Mouse (Mus musculus): ENCODE measurements around the gene Ctcfl.

DNA sequence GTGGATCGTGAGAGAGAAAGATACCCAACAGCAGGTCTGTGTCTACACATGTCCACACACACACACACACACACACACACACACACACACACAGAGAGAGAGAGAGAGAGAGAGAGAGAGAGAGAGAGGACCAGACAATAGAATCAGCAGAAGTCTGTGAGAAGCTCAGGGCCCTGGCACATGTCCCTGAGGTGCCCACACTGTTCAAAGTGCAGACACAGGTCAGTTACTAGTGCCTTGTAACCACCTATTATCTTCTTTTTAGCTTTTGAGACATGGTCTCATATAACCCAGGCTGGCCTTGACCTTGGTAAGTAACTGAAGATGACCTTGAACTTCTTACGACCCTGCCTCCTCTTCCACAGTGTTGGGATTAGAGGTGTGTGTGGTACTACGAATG, 70.1 kb downstream of the Ctcfl start:
- no peak for TF ChIP-seq CTCF (IDR thresholded peaks at IDR 0.05; ENCODE audit: borderline replicate concordance, insufficient read depth, low read depth, low read length)
- no peak for TF ChIP-seq POLR2A (IDR thresholded peaks at IDR 0.05; ENCODE audit: borderline replicate concordance, insufficient read depth, low read length)

Data from cerebellum, adult 2 months (tissue).